Mouse (Mus musculus) liver, embryonic 12.5 days (tissue): ENCODE results near the gene Ifit1bl1. TPM values are rescaled to one million over a fixed set of nuclear protein-coding genes. Genes with fewer than 3 reads are reported as not detected.
"Not testable (repeated sequence)": the region's sequence is repeated elsewhere in the genome, so short reads cannot be mapped to it uniquely, and the experiment has no call there.

Source experiments
- ATAC-seq: fragments of 200-750 bp; cut with Nextera tagmentation; 2 replicates; pipeline ENCODE4 v1.8.0; 2017; ENCODE audit warnings: moderate number of reproducible peaks, mild to moderate bottlenecking, moderate library complexity
- H3K27ac ChIP-seq: fragments of 300-500 bp; sonication (generic); 2 replicates; pipeline ENCODE4 v1.5.1; 2016; ENCODE audit warnings: mild to moderate bottlenecking
- H3K27me3 ChIP-seq: fragments of 300-500 bp; sonication (generic); replicated peaks from 2 replicates; pipeline ENCODE4 v1.6.1; 2016; ENCODE audit warnings: mild to moderate bottlenecking, moderate library complexity
- H3K36me3 ChIP-seq: fragments of 300-500 bp; sonication (generic); 2 replicates; pipeline ENCODE4 v1.6.1; 2016; ENCODE audit warnings: mild to moderate bottlenecking, moderate library complexity
- H3K4me1 ChIP-seq: fragments of 300-500 bp; sonication (generic); 2 replicates; pipeline ENCODE4 v1.6.1; 2016
- H3K4me2 ChIP-seq: fragments of 300-500 bp; sonication (generic); 2 replicates; pipeline ENCODE4 v1.6.1; 2016; ENCODE audit warnings: mild to moderate bottlenecking, moderate library complexity
- H3K4me3 ChIP-seq: fragments of 300-500 bp; sonication (generic); 2 replicates; pipeline ENCODE4 v1.5.1; 2016; ENCODE audit warnings: mild to moderate bottlenecking, moderate library complexity
- H3K9ac ChIP-seq: fragments of 300-500 bp; sonication (generic); 2 replicates; pipeline ENCODE4 v1.6.1; 2016; ENCODE audit warnings: mild to moderate bottlenecking, moderate library complexity
- H3K9me3 ChIP-seq: fragments of 300-500 bp; sonication (generic); replicated peaks from 2 replicates; pipeline ENCODE4 v1.6.1; 2016; ENCODE audit warnings: mild to moderate bottlenecking, moderate library complexity
- whole genome bisulfite sequencing: fragments of 180-500 bp; shearing (Covaris S2); methylation state at CpG from one replicate; pipeline ENCODE4 v1.1.7; 2016; ENCODE audit not compliant: insufficient replicate concordance; 5-methylcytosine and 5-hydroxymethylcytosine counted together
- polyA plus RNA-seq: library from polyadenylated mRNA; unstranded; fragments of >200 nt; fragmentation: Nextera tagmentation; extraction: Ambion mirVana; gene quantifications from 2 replicates; pipeline ENCODE4 v1.2.1, GENCODE M21; 2016

Gene Ifit1bl1
- polyA plus RNA-seq, 1 experiment from 2014 or later = 0.08 TPM

DNA sequence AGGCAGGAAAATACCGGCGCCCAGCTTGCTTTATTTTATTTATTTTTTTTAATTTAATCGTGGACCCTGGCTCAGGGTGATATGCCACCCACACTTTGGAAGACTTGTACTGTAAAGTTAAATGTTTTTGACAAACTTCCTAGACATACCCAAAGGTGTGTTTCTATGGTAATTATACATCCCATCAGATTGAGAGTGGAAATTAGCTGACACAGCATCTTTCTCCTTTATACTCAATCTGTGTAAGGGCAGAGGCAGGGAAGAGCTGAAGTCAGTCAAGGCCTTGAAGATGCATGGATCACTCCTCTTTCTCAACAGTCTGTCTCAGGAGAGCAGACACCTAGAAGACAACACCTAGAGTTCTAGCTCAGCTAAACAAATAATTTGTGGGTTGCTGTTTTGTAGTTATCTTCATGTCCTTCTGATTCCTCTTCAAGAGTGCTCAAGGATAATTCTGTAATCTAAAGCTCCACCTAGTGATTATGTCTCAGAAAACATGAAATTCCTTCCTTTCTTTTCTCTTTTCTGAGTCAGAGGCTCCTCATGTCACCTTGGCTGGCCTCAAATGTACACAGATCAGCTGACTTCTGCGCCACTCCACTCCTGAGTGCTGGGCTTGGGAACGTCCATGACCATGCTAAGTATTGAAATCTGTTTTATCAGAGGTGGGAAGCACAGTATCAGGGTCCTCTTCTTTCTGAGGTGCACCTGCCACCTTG, 15.9 kb downstream of the Ifit1bl1 start:
- H3K4me3 ChIP-seq, H3K27ac ChIP-seq, H3K27me3 ChIP-seq, H3K4me2 ChIP-seq, H3K9ac ChIP-seq, H3K36me3 ChIP-seq, ATAC-seq, H3K9me3 ChIP-seq, H3K4me1 ChIP-seq: not testable (repeated sequence)
- 48% methylated on average over 5 of the region's 5 CpGs for WGBS

DNA sequence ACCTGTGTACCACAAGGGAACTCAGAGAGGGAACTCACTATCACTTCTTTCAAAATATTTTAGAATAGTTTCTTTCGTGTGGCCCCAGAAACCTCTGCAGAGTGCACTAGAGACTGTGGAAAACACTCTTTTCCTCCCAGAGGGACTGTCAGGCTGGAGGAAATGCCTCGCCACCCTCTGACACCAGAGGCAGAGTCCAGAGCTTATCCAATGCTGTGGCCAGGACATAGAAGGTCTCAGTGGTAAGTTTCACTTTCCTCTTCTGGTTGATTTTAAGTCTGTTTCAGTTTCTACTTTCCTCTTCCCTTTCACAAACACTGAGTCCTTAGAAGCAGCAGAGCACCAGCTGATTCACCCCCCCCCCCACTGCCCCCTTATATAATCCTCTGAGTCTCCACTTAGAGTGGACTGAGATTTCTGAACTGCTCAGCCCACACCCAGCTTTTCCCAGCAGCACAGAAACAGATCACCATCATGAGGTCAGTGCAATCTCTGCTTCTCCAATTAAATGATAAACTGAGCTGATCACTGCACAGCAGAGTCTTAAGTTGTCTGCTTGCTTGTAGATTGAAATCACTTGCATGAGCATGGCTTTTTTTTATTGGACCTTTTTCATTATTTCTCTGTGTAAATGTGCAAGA, 18.5 kb downstream of the Ifit1bl1 start, which contains the start of gene Ifit3:
Ifit3 (plus strand) TSS at position 406 of the 641 bp plus-strand sequence.
- not testable (repeated sequence) for ATAC-seq
- WGBS = 23% methylated on average over 2 of the region's 2 CpGs

DNA sequence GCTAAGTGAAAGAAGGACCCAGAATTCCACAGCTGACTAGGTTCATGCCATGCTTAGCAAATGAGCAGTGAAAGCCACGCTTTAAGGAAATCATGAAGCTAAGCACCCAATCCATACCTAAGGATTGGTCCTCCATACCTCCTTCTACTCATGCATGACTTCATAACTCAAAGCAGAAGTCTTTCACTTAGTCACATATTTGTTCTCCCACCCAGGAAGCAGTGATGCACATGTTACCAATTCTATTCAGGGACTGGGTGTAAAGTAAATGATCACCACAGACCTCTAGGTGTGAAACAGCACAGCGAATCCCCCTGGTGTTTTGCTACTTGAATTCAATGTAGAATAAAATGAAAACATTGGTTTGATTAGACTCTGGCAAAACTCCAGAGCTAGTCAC, 19.1 kb downstream of the Ifit1bl1 start:
- H3K36me3 ChIP-seq, H3K9ac ChIP-seq, H3K4me3 ChIP-seq, ATAC-seq, H3K4me2 ChIP-seq, H3K27me3 ChIP-seq, H3K27ac ChIP-seq, H3K4me1 ChIP-seq, H3K9me3 ChIP-seq: not testable (repeated sequence)
- 71% methylated on average over 2 of the region's 2 CpGs for WGBS

More for the DNA sequence above, 18.5 kb downstream of the Ifit1bl1 start, which contains the start of gene Ifit3:
- H3K9me3 ChIP-seq, H3K27me3 ChIP-seq, H3K4me2 ChIP-seq, H3K36me3 ChIP-seq, H3K4me1 ChIP-seq, H3K9ac ChIP-seq, H3K4me3 ChIP-seq, H3K27ac ChIP-seq: not testable (repeated sequence)

DNA sequence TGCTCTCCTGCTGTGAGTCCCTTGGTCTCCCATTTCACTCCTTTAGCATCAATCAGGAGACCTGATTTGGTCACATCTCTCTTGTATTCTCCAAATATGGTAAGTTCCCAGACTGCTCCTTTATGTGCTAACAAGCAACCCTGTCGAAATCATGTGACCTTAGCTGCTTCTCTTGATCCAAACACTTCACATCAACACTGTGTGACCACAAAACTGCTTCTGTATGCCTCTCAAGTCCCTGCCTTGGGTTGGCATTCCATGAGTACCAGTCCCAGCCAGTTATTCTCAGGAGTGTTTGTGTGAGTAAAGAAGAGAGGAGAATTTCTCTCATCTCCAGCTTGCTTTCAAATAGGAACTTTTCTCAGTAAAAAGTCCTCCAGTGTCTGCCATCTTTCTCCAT, 24.6 kb downstream of the Ifit1bl1 start:
- no peaks in the 10 kb centered on the region for H3K9me3 ChIP-seq
- 44% methylated on average over 1 of the region's 1 CpGs for WGBS
- no peak overlapping the region for H3K4me2 ChIP-seq
- H3K4me3 ChIP-seq = no peak overlapping the region
- 0 out of 2 replicates have a peak, but pooled peaks cover 2% of the 10 kb centered on the region for H3K36me3 ChIP-seq
- no peak overlapping the region for H3K27ac ChIP-seq
- no peaks in the 10 kb centered on the region for H3K4me1 ChIP-seq
- no peaks in the 10 kb centered on the region for H3K27me3 ChIP-seq
- no peak for ATAC-seq
- no peak overlapping the region for H3K9ac ChIP-seq

DNA sequence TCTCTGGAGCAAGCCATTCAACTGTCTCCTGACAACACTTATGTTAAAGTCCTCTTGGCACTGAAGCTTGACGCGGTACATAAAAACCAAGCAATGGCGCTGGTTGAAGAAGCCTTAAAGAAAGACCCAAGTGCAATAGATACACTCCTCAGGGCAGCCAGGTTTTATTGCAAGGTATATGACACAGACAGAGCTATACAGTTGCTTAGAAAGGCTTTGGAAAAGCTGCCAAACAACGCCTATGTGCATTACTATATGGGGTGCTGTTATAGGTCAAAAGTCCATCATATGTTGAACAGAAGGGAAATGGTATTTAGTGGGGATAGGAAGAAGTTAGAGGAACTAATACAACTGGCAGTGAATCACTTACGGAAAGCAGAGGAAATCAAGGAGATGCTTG, 28.1 kb downstream of the Ifit1bl1 start:
- H3K27me3 ChIP-seq = no peaks in the 10 kb centered on the region

DNA sequence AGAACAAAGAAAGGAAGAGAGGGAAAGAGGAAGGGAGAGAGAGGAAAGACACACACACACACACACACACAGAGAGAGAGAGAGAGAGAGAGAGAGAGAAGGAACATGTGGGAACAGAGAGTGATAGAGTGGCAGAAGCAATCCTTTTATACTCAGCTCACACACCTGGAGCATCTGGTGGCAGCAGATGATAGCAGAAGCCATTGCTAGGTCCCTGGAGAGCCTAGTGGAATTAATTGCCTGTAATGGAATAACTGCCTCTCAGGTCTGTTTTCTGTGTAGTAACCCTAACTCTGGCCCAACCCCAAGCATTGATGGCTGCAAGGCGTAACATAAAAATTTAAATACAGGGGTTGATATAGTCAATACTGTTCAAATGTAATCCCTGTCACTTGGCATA, 30.7 kb downstream of the Ifit1bl1 start:
- WGBS = 78% methylated on average over 1 of the region's 1 CpGs
- no peak for ATAC-seq
- H3K36me3 ChIP-seq = 0 out of 2 replicates have a peak, but pooled peaks cover 2% of the 10 kb centered on the region
- no peaks in the 10 kb centered on the region for H3K27me3 ChIP-seq
- no peak overlapping the region for H3K27ac ChIP-seq
- no peak overlapping the region for H3K4me2 ChIP-seq
- H3K4me1 ChIP-seq = 0 out of 2 replicates have a peak, but pooled peaks cover 5% of the 10 kb centered on the region
- H3K9ac ChIP-seq = no peak overlapping the region
- H3K9me3 ChIP-seq = no peaks in the 10 kb centered on the region
- no peak overlapping the region for H3K4me3 ChIP-seq

More for the DNA sequence above, 28.1 kb downstream of the Ifit1bl1 start:
- 79% methylated on average over 5 of the region's 5 CpGs for WGBS
- Histone ChIP-seq H3K27ac (no peak overlapping the region), H3K9me3 (no peaks in the 10 kb centered on the region), H3K36me3 (0 out of 2 replicates have a peak, but pooled peaks cover 2% of the 10 kb centered on the region), H3K4me3 (no peak overlapping the region), H3K9ac (no peak overlapping the region), H3K4me1 (0 out of 2 replicates have a peak, but pooled peaks cover 5% of the 10 kb centered on the region), H3K4me2 (no peak overlapping the region)
- no peak for ATAC-seq

DNA sequence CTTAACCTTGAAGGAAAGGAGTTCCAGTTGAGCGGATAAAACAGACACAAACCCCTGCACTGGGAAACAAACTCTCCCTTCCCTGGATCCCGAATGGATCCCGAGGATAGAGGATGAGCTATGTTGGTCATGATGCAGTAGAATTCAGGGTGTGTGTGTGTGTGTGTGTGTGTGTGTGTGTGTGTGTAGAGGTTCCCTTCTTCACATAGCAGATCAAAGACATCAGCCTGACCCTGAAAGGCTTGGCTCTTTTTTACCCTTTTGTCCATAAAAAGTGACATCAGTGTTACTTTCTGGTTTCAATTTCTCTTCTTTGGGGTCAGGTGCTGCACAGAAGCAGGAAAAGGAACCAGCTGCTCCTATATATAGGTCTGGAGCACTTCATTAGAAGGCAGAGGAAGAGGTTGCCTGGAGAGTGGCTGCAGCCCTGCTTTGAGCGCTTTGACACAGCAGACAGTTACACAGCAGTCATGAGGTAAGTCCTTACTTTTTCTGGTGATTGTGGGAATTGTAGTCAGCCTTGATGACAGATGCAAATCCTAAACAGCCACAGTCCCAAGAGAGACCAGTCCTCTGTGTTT, 31.8 kb downstream of the Ifit1bl1 start:
- Histone ChIP-seq H3K4me1 (0 out of 2 replicates have a peak, but pooled peaks cover 5% of the 10 kb centered on the region), H3K4me2 (no peak overlapping the region), H3K9me3 (no peaks in the 10 kb centered on the region), H3K4me3 (no peak overlapping the region), H3K27me3 (no peaks in the 10 kb centered on the region), H3K27ac (no peak overlapping the region), H3K36me3 (0 out of 2 replicates have a peak, but pooled peaks cover 2% of the 10 kb centered on the region), H3K9ac (no peak overlapping the region)
- ATAC-seq = no peak
- WGBS = 63% methylated on average over 4 of the region's 4 CpGs

DNA sequence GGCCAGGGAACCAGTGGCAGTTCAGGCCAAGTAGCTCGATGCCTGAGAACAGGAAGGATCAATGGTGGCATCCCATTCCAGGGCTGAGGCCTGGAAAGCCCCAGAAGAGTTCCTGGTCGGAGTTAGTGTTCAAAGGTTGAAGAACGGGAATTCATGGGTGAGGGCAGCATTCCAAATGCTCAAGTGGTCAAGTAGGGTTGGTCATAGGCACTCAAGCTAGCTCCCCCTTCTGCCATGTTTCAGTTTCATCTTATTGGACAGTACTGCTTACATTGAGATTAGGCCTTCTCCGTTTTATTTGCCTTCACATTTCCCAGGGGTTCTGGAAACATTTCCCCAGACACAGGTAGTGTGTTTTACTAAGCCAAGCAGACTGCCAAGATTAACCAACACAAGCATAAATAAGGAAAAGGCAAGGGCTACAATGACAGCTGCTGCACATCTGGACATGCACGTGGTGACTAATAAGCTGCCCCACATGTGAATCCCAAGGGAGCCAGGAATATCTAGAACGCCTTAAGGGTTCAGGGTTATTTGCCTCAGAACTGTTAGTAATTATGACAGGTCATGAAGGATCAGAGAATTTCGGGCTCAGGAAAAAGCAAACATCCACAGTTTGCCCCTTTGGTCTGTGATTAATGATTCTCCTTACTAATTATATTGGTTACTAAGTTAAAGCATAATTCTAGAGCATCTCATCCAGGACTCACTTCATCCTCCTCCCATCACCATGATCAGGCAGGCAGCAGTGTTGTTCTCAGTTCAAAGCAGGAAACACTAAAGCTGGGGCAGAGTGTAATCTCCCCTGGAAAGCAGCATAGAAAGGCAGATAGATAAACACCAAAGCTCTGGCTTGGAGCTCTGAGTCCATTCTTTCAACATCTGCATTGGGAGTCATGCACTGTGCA, 32.5 kb downstream of the Ifit1bl1 start:
- ATAC-seq = no peak
- 0 out of 2 replicates have a peak, but pooled peaks cover 2% of the 10 kb centered on the region for H3K36me3 ChIP-seq
- no peak overlapping the region for H3K27ac ChIP-seq
- 57% methylated on average over 7 of the region's 7 CpGs for WGBS
- H3K9ac ChIP-seq = no peak overlapping the region
- H3K27me3 ChIP-seq = no peaks in the 10 kb centered on the region
- 0 out of 2 replicates have a peak, but pooled peaks cover 5% of the 10 kb centered on the region for H3K4me1 ChIP-seq
- no peaks in the 10 kb centered on the region for H3K9me3 ChIP-seq
- no peak overlapping the region for H3K4me2 ChIP-seq
- no peak overlapping the region for H3K4me3 ChIP-seq

DNA sequence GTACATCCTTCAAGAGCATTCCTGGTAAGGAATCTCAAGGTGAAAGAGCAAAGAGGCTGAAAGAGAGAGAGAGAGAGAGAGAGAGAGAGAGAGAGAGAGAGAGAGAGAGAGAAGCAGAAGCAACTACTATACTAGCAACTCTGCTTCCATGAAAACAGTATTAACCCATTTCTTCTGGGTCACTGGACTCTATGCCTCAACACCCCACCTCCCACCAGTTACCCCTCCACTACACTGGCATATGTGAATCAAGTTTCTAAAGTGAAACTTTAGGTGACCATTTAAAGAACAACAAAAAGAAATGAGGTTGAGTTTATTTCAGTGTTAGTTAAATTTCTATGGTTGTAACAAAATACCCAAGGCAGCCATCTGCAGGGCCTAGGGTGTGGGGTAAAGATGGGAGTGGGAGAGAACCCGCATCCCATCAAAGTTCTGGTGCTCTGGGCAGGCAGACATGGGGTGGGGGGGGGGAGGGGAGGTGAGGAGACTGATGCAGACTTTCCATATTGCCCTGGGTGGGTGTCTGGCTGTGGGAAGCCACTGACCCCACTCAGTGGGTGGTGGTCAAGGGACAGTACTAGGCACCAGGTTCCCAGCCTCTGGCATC, 35.5 kb downstream of the Ifit1bl1 start:
- no peaks in the 10 kb centered on the region for H3K9me3 ChIP-seq

DNA sequence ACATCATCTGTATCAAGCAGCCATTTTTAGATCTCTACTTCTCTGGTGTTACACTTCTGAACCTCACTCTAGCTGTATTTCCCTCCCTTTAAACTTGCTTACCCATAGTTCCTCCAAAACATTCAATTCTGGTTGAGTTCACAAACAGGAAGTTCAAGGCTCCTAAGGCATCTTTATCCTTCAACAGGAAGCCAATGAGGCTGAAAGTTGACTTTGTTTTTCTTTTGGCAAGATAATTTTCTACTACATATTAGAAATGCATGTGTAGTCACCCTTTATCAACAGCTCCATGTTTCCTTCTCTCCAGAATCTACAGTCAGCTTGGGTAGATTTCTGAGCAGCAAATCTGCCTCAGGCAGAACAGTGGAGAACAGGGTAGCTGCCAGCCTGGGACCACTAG, 39.2 kb downstream of the Ifit1bl1 start:
- H3K27me3 ChIP-seq = no peaks in the 10 kb centered on the region
- no peak overlapping the region for H3K4me2 ChIP-seq
- no peak overlapping the region for H3K4me3 ChIP-seq
- no peak overlapping the region for H3K27ac ChIP-seq
- ATAC-seq = no peak
- H3K9ac ChIP-seq = no peak overlapping the region
- peaks cover 11% of the 10 kb centered on the region; the same call in 1 of the 2 replicates for H3K4me1 ChIP-seq
- H3K36me3 ChIP-seq = no peaks in the 10 kb centered on the region
- no peaks in the 10 kb centered on the region for H3K9me3 ChIP-seq

More for the DNA sequence above, 35.5 kb downstream of the Ifit1bl1 start:
- 65% methylated on average over 1 of the region's 1 CpGs for WGBS
- Histone ChIP-seq H3K27me3 (no peaks in the 10 kb centered on the region), H3K4me2 (no peak overlapping the region), H3K27ac (no peak overlapping the region), H3K36me3 (no peaks in the 10 kb centered on the region), H3K9ac (no peak overlapping the region), H3K4me1 (peaks cover 16% of the 10 kb centered on the region; the same call in 1 of the 2 replicates), H3K4me3 (no peak overlapping the region)
- no peak for ATAC-seq

DNA sequence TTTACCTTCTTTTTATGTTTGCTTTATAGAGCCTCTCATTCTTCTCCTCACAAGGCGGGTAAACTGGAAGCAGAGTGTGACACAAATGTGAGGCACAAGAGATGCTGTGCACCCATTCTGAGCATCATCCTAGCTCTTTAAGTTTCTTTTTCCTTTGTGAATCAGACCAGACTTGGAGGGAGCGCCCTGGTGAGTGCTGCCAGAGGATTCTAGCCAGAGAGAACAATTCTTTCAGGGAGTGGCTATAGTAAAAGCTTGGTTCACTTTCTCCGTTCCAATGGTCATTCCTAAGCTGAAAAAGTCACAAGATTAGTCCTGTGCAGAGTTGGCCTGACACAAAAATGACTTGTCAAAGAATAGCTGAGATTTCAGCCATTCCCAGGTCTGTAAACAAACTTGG, 45.1 kb downstream of the Ifit1bl1 start:
- Histone ChIP-seq H3K4me2 (no peak overlapping the region), H3K27ac (no peak overlapping the region), H3K36me3 (no peaks in the 10 kb centered on the region; the same call in 1 of the 2 replicates), H3K9me3 (no peaks in the 10 kb centered on the region), H3K4me1 (0 out of 2 replicates have a peak, but pooled peaks cover 4% of the 10 kb centered on the region), H3K9ac (no peak overlapping the region), H3K27me3 (no peaks in the 10 kb centered on the region), H3K4me3 (no peak overlapping the region)
- no peak for ATAC-seq
- WGBS = 55% methylated on average over 3 of the region's 3 CpGs
